Mouse (Mus musculus) CH12.LX (cell line): ENCODE measurements around the gene Ctsj.

Experiments
- CHD2 ChIP-seq: IDR thresholded peaks from 2 replicates; pipeline ENCODE4 v1.6.1; 2011; ENCODE audit warnings: low read length, improper control_type of control experiment
- CTCF ChIP-seq, 2 experiments: IDR thresholded peaks in 1 of 2; conservative IDR thresholded peaks in 1 of 2; 2 replicates each; pipeline ENCODE4 v1.5.1; 2011 to 2012; ENCODE audit warnings: low read depth in 2 of 2, low read length in 2 of 2, improper control_type of control experiment in 1 of 2, inconsistent platforms in 1 of 2, mild to moderate bottlenecking in 1 of 2, moderate library complexity in 1 of 2
- E2F4 ChIP-seq: IDR thresholded peaks from 2 replicates; pipeline ENCODE4 v1.6.1; 2011; ENCODE audit warnings: low read depth, low read length, improper control_type of control experiment; ENCODE audit not compliant: insufficient replicate concordance
- EP300 ChIP-seq: IDR thresholded peaks from 2 replicates; pipeline ENCODE4 v1.6.1; 2011; ENCODE audit warnings: low read length, improper control_type of control experiment
- ETS1 ChIP-seq: conservative IDR thresholded peaks from 2 replicates; pipeline ENCODE4 v1.6.1; 2012; ENCODE audit warnings: low read depth, mild to moderate bottlenecking, inconsistent platforms, low read length, improper control_type of control experiment, moderate library complexity
- MAX ChIP-seq: IDR thresholded peaks from 2 replicates; pipeline ENCODE4 v1.6.1; 2011; ENCODE audit warnings: low read length, improper control_type of control experiment
- MYC ChIP-seq: IDR thresholded peaks from 2 replicates; pipeline ENCODE4 v1.6.1; 2011; ENCODE audit warnings: low read depth, mild to moderate bottlenecking, improper control_type of control experiment, low read length
- POLR2A ChIP-seq: IDR thresholded peaks from 2 replicates; pipeline ENCODE4 v1.6.1; 2011; ENCODE audit warnings: low read depth, mild to moderate bottlenecking, improper control_type of control experiment, low read length
- RCOR1 ChIP-seq: conservative IDR thresholded peaks from 2 replicates; pipeline ENCODE4 v1.6.1; 2012; ENCODE audit warnings: low read depth, mild to moderate bottlenecking, inconsistent platforms, low read length, improper control_type of control experiment
- TCF12 ChIP-seq: IDR thresholded peaks from 2 replicates; pipeline ENCODE4 v1.6.1; 2014; ENCODE audit warnings: low read depth, mild to moderate bottlenecking, inconsistent platforms, low read length, improper control_type of control experiment
- USF1 ChIP-seq: IDR thresholded peaks from 2 replicates; pipeline ENCODE4 v1.6.1; 2014; ENCODE audit warnings: low read depth, mild to moderate bottlenecking, inconsistent platforms, low read length, improper control_type of control experiment
- ZKSCAN1 ChIP-seq: IDR thresholded peaks from 2 replicates; pipeline ENCODE4 v1.6.1; 2012; ENCODE audit warnings: low read depth, inconsistent platforms, low read length, improper control_type of control experiment, borderline replicate concordance

DNA sequence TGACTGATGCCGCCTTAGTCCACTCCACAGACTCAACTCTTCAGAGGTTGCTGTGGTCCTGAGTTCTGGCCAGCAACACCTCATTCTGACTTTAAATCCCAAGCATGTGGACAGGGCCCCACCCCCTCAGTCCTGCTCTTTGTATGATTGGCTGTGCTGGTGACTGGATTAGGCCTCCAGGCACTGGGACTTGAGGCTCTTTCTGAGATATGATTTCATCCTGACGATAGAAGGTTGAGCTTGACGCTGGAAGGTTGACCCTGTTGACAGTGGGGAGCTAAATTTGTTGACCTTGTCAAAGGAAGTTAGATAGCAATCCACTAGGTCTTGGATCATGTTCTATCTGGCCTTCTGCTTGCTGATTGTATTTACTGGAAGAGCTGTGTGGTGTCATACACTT is at the start of gene Ctsj:
- TF ChIP-seq CTCF (conservative IDR thresholded peaks at IDR 0.05 in 1 of 2, IDR thresholded peaks at IDR 0.05 in 1 of 2; ENCODE audit: low read depth in 2 of 2, low read length in 2 of 2) (no peak), POLR2A (no peak), E2F4 (no peak), ZKSCAN1 (no peak), USF1 (no peak), RCOR1 (no peak), MAX (no peak), CHD2 (no peak), MYC (no peak), TCF12 (no peak), ETS1 (no peak), EP300 (no peak)
